Mouse (Mus musculus) kidney, adult 18-20 months (tissue): ENCODE results near the gene Pstpip1.

Experiments used
- DNase-seq: peaks from one replicate; pipeline ENCODE4 v3.0.0; 2021

Gene Pstpip1

GRCm38 (mm10) chr9:56106274-56107072 lies 16.7 kb downstream of the Pstpip1 start:
- DNase-seq, result no peak

- no peak for DNase-seq
Observed at GRCm38 (mm10) chr9:56107527-56107926, 17.8 kb downstream of the Pstpip1 start.

- DNase-seq, result no peak
Observed at GRCm38 (mm10) chr9:56108174-56108573, 18.4 kb downstream of the Pstpip1 start.

- DNase-seq, result no peak
Observed at GRCm38 (mm10) chr9:56118091-56118490, 28.3 kb downstream of the Pstpip1 start.

GRCm38 (mm10) chr9:56118582-56118981 lies 28.8 kb downstream of the Pstpip1 start:
- peak; percentile 77 for DNase-seq

GRCm38 (mm10) chr9:56119651-56120050 lies 29.9 kb downstream of the Pstpip1 start:
- DNase-seq, result no peak

GRCm38 (mm10) chr9:56121097-56121496 lies 31.3 kb downstream of the Pstpip1 start:
- DNase-seq, result peak; percentile 33

- peak; percentile 8 for DNase-seq
Observed at GRCm38 (mm10) chr9:56122973-56123372, 33.2 kb downstream of the Pstpip1 start.

GRCm38 (mm10) chr9:56123613-56124012 lies 33.9 kb downstream of the Pstpip1 start:
- DNase-seq, result no peak

- no peak for DNase-seq
Observed at GRCm38 (mm10) chr9:56124561-56124960, 34.8 kb downstream of the Pstpip1 start.

GRCm38 (mm10) chr9:56126453-56127173 lies 36.9 kb downstream of the Pstpip1 start:
- no peak for DNase-seq

- DNase-seq, result peak; percentile 36
Observed at GRCm38 (mm10) chr9:56128331-56128730, 38.6 kb downstream of the Pstpip1 start.

GRCm38 (mm10) chr9:56129951-56130350 lies 40.2 kb downstream of the Pstpip1 start:
- no peak for DNase-seq

- DNase-seq, result no peak
Observed at GRCm38 (mm10) chr9:56130536-56130935, 40.8 kb downstream of the Pstpip1 start.

- DNase-seq, result no peak
Observed at GRCm38 (mm10) chr9:56131813-56132525, 42.2 kb downstream of the Pstpip1 start.

GRCm38 (mm10) chr9:56133970-56134369 lies 44.2 kb downstream of the Pstpip1 start:
- DNase-seq, result no peak

GRCm38 (mm10) chr9:56134614-56135013 lies 44.9 kb downstream of the Pstpip1 start:
- no peak for DNase-seq

GRCm38 (mm10) chr9:56135590-56136197 lies 45.9 kb downstream of the Pstpip1 start:
- DNase-seq, result no peak

GRCm38 (mm10) chr9:56141776-56142175 lies 52.0 kb downstream of the Pstpip1 start:
- peak; percentile 54 for DNase-seq

- DNase-seq, result no peak
Observed at GRCm38 (mm10) chr9:56144366-56145003, 54.7 kb downstream of the Pstpip1 start.

- no peak for DNase-seq
Observed at GRCm38 (mm10) chr9:56146326-56146923, 56.7 kb downstream of the Pstpip1 start.
